Mouse (Mus musculus): ENCODE results near the gene Pnn.
"Not testable (repeated sequence)": the region's sequence is repeated elsewhere in the genome, so short reads cannot be mapped to it uniquely, and the experiment has no call there.

DNA sequence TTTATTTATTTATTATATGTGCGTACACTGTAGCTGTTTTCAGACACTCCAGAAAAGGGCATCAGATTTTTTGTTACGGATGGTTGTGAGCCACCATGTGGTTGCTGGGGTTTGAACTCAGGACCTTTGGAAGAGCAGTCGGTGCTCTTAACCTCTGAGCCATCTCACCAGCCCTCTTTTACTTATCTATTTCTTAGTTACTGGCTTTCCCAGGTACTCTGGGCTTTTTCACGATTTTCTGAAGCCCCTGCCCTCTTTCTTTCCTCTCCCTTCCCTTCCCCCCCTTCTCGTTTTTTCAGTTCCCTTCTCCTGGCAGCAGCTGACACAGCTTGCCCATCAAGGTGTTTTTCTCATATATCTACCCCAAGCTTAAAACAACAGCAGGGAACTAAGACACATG is 8.4 kb upstream of the Pnn start:
- not testable (repeated sequence) for TF ChIP-seq CTCF, EP300 (IDR thresholded peaks at IDR 0.05; ENCODE audit: low read depth)
